Mouse (Mus musculus): ENCODE measurements around the gene Atp6v0e2. TPM values are rescaled to one million over a fixed set of nuclear protein-coding genes. Genes with fewer than 3 reads are reported as not detected.

Gene Atp6v0e2
- polyA plus RNA-seq, 1 experiment, result 448 TPM

DNA sequence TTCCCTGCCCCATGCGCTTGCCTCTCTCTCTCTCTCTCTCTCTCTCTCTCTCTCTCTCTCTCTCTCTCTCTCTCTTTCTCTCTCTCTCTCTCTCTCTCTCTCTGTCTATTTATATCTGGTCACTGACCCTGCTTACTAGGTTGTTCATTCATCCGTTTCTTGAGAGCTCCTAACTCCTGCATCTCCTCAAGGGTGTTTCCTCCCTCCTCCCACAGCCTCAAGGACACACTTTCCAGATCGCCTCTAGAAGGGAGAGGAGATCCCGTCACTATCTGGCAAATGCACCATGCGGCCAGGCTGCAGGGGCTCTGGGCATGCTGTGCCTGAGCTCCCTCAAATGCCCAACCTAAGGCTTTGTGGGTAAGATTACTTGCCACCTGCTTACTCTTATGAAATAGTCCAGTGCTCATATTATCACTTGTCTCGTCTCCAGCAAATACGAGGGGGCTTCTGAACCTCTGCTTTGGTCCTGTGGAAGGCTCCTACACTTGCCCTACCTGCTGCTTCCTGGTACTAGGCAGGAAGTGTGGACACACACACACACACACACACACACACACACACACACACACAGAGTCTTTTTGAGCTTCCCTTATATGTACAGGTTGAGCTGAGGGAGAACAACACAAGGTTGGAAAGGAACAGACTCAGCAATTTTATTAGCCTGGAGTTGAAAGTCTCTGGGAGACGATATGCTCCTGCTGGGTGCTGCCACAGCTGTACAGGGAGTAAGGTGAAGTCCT lies 31.8 kb downstream of the Atp6v0e2 start:
- no peak for DNase-seq (ENCODE audit: extremely low spot score in 1 of 2, low spot score in 1 of 2)

DNA sequence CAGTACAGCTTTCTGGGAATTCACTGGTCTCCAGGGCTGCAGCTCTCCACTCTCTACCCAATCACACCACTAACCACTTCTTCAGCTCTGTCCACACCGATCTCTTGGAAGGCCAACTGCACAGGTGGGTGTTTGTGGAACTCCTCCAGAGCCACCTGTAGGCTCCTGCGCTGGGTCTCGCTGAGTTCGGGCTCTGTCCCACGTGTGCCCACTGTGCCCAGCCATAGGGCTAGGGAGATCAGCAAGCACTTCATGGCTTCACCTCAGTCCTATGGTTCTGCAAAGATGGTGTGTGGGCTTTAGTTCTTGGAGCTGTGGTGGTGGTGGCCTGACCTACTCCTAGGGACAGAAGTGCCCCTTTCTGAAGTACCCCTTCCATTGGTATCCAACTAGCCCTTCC lies 34.6 kb downstream of the Atp6v0e2 start:
- DNase-seq (ENCODE audit: extremely low spot score in 1 of 2, low spot score in 1 of 2), result no peak

DNA sequence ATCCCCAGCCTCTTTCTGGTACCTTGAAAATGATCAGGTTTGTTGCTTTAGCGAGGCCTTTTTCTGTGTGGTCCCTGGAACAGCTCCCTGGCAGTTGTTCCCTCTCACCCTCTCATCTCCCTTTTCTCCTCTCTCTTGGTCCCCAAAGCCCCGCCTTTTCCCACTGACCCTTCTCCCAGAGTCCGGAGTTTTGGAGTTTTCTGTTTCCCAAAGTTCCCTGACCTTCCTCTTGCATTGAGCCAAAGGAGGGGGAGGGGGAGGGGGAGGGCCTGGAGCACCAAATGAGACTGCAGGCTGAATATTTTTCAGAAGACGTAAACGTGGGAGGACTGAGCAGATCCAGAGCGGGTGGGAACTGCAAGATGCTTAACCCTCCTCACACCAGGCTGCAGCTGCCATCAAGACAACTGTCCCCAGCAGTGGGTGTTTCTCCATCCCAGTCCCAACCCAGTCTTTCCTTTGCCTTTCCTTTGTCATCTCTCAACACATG lies 35.2 kb downstream of the Atp6v0e2 start, which contains the start of gene Rarres2:
Gene Rarres2, minus strand, starts transcription at position 218 of the 490 bp plus-strand sequence.
- no peak for DNase-seq (ENCODE audit: extremely low spot score in 1 of 2, low spot score in 1 of 2)

DNA sequence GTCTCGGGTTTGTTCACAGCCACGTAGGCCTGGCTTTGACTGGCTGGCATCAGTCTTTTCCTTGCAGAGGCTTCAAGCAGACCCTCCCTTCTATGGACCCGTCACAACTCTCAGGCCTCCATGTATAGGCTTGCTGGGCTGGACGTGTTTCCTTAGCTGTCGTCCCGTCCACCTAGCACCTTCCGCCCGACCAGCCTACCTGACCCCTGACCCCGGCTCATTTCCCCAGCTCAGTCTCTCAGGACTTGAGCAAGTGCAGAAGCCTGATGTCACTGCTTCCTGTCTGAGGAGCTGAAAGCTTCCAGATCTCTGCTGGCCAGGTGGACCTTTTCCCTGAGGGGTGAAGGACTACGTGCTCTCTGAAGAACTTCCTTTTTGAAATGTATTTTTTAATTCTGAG lies 35.9 kb downstream of the Atp6v0e2 start:
- no peak for DNase-seq (ENCODE audit: extremely low spot score in 1 of 2, low spot score in 1 of 2)

DNA sequence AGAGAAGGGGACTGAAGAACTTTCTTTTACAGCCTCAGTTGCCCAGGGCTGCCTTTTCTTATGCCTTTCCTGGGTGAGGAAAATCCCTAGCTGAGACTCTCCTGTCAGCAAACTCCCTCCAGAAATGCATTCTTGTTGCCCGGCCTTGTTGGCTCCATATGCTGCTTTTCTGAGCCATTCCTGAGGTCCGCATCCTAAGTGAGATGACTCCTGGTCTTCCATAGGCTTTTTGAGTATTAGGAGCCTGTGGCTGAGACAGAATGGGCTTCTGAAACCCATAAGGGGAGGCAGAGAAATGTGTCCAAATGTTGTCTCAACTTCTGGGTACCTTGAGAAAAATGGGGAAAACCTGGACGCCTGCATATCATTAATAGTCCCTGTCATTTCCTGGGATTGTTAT lies 36.6 kb downstream of the Atp6v0e2 start:
- DNase-seq (ENCODE audit: extremely low spot score in 1 of 2, low spot score in 1 of 2), result no peak

DNA sequence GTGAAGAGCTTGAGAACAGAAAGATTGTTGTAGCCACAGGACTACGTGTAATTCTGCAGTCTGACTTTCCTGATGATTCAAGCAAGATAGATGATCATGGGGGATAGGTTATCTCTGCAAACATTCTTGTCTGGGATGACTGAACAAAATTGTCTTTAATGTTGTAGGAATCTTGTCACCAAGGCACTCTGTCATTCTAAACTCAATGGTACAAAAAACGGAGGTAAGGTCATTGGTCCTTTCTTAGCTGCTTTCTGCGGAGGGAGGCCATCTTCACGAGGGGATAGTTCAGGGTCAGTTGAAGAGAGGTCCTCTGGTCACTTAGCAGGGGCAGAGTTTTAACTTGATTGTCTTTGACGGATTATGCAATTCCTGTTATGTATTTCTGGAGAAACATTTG lies 41.3 kb downstream of the Atp6v0e2 start:
- no peak for DNase-seq (ENCODE audit: extremely low spot score in 1 of 2, low spot score in 1 of 2)

DNA sequence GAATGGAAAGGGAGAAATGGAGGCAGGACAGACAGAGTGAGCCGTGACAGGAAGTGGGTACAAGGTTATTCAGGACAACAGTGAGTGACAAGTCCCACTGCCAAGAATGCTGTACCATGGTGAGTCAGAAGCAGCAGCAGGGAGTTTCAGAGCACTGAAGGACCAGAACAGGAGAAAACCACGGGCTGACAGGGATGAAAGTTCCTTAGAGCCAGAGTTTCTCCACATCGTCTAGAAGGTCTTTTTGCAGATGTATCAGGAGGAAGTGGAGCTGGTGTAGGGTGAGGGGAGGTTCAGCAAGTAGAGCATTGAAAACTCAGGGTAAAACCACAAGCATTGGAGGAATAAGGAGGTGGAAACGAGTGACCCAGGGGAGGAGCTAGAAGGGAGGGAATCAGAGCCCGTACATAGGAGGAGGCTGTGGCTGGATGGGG lies 41.8 kb downstream of the Atp6v0e2 start:
- DNase-seq (ENCODE audit: extremely low spot score in 1 of 2, low spot score in 1 of 2), result no peak

DNA sequence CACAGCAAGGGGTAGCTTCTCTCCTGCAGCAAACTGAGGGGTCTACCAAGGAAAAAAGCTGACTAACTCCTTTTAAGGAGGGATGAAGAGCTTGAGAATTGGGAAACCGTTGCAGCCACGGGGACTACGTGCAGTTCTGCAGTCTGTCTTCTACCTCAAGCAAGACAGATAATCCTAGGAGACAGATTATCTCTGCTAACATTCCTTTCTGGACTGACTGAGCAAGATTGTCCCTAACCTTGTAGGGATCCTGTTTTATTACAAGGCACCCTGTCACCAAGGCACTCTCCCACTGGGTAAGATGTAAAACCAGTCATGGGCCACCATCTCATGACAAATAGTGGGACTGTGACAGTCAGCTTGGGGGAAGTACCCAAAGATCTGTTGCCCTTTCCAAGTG lies 43.8 kb downstream of the Atp6v0e2 start:
- DNase-seq (ENCODE audit: extremely low spot score in 1 of 2, low spot score in 1 of 2), result no peak

DNA sequence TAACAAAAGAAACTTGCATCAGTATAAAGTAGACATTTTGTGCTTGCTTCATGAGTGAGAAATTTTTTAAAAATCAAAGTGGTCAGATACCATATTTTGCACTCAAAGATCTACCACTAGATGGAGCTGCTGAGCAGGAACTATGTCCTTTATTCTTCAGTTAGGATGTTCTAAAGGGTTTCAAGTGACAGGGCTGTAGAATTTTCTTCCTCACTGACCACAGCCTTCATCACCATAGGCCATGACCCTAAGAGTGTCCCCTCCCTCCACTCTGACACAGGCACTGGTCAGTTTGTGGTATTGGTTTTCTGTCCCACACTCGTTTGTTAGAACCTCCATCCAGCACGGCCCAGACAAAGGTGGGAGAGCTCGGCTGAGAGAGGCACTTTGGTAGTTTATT lies 44.6 kb downstream of the Atp6v0e2 start:
- peak in 1 of 2 experiments; percentile 88 for DNase-seq (ENCODE audit: extremely low spot score in 1 of 2, low spot score in 1 of 2)

DNA sequence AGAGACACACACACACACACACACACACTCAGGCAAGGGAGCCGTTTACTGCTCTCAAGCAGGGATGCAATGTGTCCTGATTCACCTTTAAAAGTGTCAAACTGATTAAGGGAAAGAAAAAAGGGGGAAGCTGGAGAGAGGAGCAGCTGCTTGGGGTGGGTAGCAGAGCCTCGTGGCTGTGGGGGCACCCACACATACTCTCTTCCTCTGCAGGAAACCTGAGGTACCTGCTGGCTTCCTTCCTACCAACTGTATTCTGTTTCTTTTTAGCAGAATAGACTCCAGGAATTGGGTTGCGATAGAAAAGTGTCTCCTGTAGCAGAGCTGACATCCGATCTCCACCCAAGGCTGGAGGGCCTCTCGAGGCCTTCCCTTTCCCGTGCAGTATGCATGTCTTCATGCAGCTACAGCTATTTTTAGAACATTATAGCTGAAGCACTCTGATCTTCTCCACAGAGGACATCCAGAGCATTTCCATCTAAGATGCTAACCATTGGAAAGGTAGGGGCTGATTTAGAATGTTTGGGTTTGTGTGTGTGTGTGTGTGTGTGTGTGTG lies 51.9 kb downstream of the Atp6v0e2 start, which contains the start of gene Gm45021:
Gene Gm45021, plus strand, starts transcription at position 417 of the 557 bp plus-strand sequence.
- no peak for DNase-seq (ENCODE audit: extremely low spot score in 1 of 2, low spot score in 1 of 2)

Other genes starting within 250 kb of the Atp6v0e2 start
- gene Krba1, start 142.0 kb upstream of the Atp6v0e2 start, polyA plus RNA-seq (2012; rRNA removed), result 44.5 and 48.0 TPM in 2 replicates
- gene Zfp467, start 91.8 kb upstream of the Atp6v0e2 start, polyA plus RNA-seq (2012; rRNA removed), result 40.7 and 41.4 TPM in 2 replicates
- 2.0 and 2.2 TPM in 2 replicates for gene Sspo, start 89.4 kb upstream of the Atp6v0e2 start, polyA plus RNA-seq (2012; rRNA removed)
- gene Lrrc61, start 17.2 kb downstream of the Atp6v0e2 start, polyA plus RNA-seq (2012; rRNA removed), result 25.4 and 29.2 TPM in 2 replicates
- gene Rarres2, start 35.2 kb downstream of the Atp6v0e2 start, polyA plus RNA-seq (2012; rRNA removed), result 12.8 and 19.2 TPM in 2 replicates
- gene Gm45021, start 52.0 kb downstream of the Atp6v0e2 start, polyA plus RNA-seq (2012; rRNA removed), result not detected in 2 replicates
- gene Repin1, start 56.3 kb downstream of the Atp6v0e2 start, polyA plus RNA-seq (2012; rRNA removed), result 85.2 and 91.0 TPM in 2 replicates
- not detected in 2 replicates for gene Gm44965, start 56.3 kb downstream of the Atp6v0e2 start, polyA plus RNA-seq (2012; rRNA removed)
- 6.2 and 6.3 TPM in 2 replicates for gene Zfp775, start 64.4 kb downstream of the Atp6v0e2 start, polyA plus RNA-seq (2012; rRNA removed)
- 22.3 and 22.7 TPM in 2 replicates for gene AI854703, start 89.1 kb downstream of the Atp6v0e2 start, polyA plus RNA-seq (2012; rRNA removed)
- 1.4 and 2.1 TPM in 2 replicates for gene Gimap8, start 109.6 kb downstream of the Atp6v0e2 start, polyA plus RNA-seq (2012; rRNA removed)
- 0.46 and 0.90 TPM in 2 replicates for gene Gimap9, start 138.5 kb downstream of the Atp6v0e2 start, polyA plus RNA-seq (2012; rRNA removed)
- 0.68 and 0.69 TPM in 2 replicates for gene Gimap4, start 146.9 kb downstream of the Atp6v0e2 start, polyA plus RNA-seq (2012; rRNA removed)
- 4.0 and 4.5 TPM in 2 replicates for gene Gimap6, start 170.6 kb downstream of the Atp6v0e2 start, polyA plus RNA-seq (2012; rRNA removed)
- gene Gm28053, start 181.0 kb downstream of the Atp6v0e2 start, polyA plus RNA-seq (2012; rRNA removed), result 0.54 and 2.1 TPM in 2 replicates
- gene Gimap7, start 181.0 kb downstream of the Atp6v0e2 start, polyA plus RNA-seq (2012; rRNA removed), result not detected in 2 replicates
- gene Gimap1, start 201.4 kb downstream of the Atp6v0e2 start, polyA plus RNA-seq (2012; rRNA removed), result 1.6 TPM in 2 replicates
- 0.67 and 0.82 TPM in 2 replicates for gene Gimap5, start 208.6 kb downstream of the Atp6v0e2 start, polyA plus RNA-seq (2012; rRNA removed)
- 0.28 and 0.34 TPM in 2 replicates for gene Gimap3, start 233.2 kb downstream of the Atp6v0e2 start, polyA plus RNA-seq (2012; rRNA removed)

All from frontal cortex, adult 2 months (tissue).